Mouse (Mus musculus): ENCODE data around the gene Tcte1. TPM values are rescaled to one million over a fixed set of nuclear protein-coding genes. Genes with fewer than 3 reads are reported as not detected.

Tcte1 gene
- polyA plus RNA-seq, 1 experiment from 2014 or later = 1.4 TPM

DNA sequence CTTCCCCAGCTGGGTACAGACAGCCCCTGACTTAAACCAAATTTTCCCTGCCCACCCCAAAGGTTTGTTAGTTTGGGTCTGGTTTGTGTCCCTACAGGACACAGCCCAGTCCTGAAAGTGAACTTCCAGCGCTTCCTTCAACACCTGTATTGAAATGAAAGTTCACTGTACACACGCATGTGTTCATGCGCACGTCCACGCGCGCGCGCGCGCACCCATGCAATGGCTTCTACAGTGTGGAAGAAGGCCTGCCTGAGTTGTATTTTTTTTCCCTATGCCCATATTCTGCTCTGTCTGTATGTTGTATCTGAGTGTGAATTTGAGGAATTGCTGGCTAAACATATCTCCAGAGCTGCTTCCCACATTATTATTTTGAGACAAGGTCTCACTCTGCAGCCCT lies 41.9 kb downstream of the Tcte1 start:
- no peak for DNase-seq (ENCODE audit: low spot score)
- no peaks in the 10 kb centered on the region for H3K27me3 ChIP-seq (ENCODE audit: low read depth, poor library complexity, severe bottlenecking)
- peak overlapping the region; percentile 77 for H3K4me3 ChIP-seq
- H3K4me1 ChIP-seq = peaks cover 53% of the 10 kb centered on the region
- no peaks in the 10 kb centered on the region for H3K9me3 ChIP-seq (replicated peaks)
- WGBS = 96% methylated on average over 11 of the region's 11 CpGs
- H3K36me3 ChIP-seq = peaks cover 54% of the 10 kb centered on the region
- peak overlapping the region; percentile 93 for H3K27ac ChIP-seq (replicated peaks)

DNA sequence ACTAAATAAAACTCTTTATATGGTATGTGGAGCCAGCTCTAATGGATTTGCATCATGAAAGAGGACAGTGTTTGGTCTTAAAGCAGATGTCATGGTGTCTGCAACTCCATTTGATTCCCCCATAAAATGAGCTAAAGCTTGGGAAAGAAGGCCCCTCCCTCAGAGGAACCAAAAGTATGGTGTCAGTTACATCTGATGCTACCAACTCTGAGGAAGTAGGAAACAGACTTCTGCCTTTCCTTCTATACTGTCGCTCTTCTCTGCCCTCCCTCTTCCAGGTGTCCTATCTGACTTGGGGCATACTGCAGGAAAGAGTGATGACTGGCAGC lies 42.8 kb downstream of the Tcte1 start:
- no peaks in the 10 kb centered on the region for H3K27me3 ChIP-seq (ENCODE audit: low read depth, poor library complexity, severe bottlenecking)
- no peak overlapping the region for H3K4me3 ChIP-seq
- H3K4me1 ChIP-seq = peaks cover 62% of the 10 kb centered on the region
- H3K36me3 ChIP-seq = peaks cover 60% of the 10 kb centered on the region
- WGBS = 75% methylated on average over 1 of the region's 1 CpGs
- no peak for DNase-seq (ENCODE audit: low spot score)
- H3K27ac ChIP-seq (replicated peaks) = no peak overlapping the region
- no peaks in the 10 kb centered on the region for H3K9me3 ChIP-seq (replicated peaks)

DNA sequence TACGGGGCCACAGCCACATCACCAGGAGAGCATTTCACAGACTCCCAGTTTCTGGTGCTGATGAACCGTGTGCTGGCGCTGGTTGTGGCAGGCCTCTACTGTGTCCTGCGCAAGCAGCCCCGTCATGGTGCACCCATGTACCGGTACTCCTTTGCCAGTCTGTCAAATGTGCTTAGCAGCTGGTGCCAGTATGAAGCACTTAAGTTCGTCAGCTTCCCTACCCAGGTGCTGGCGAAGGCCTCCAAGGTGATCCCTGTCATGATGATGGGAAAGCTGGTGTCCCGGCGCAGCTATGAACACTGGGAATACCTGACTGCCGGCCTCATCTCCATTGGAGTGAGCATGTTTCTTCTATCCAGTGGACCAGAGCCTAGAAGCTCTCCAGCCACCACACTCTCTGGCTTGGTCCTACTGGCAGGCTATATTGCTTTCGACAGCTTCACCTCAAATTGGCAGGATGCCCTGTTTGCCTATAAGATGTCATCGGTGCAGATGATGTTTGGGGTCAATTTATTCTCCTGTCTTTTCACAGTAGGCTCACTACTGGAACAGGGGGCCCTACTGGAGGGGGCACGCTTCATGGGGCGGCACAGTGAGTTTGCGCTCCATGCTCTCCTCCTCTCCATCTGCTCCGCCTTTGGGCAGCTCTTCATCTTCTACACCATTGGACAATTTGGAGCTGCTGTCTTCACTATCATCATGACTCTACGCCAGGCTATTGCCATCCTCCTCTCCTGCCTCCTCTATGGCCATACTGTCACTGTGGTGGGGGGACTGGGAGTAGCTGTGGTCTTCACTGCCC lies 43.3 kb downstream of the Tcte1 start:
- H3K36me3 ChIP-seq = peaks cover 65% of the 10 kb centered on the region
- WGBS = 77% methylated on average over 18 of the region's 18 CpGs
- peak; percentile 42 for DNase-seq (ENCODE audit: low spot score)
- peaks cover 68% of the 10 kb centered on the region for H3K4me1 ChIP-seq
- H3K4me3 ChIP-seq = peak overlapping the region; percentile 20; the same call in 1 of the 2 replicates
- no peak overlapping the region for H3K27ac ChIP-seq (replicated peaks)
- no peaks in the 10 kb centered on the region for H3K9me3 ChIP-seq (replicated peaks)
- H3K27me3 ChIP-seq (ENCODE audit: low read depth, poor library complexity, severe bottlenecking) = no peaks in the 10 kb centered on the region

DNA sequence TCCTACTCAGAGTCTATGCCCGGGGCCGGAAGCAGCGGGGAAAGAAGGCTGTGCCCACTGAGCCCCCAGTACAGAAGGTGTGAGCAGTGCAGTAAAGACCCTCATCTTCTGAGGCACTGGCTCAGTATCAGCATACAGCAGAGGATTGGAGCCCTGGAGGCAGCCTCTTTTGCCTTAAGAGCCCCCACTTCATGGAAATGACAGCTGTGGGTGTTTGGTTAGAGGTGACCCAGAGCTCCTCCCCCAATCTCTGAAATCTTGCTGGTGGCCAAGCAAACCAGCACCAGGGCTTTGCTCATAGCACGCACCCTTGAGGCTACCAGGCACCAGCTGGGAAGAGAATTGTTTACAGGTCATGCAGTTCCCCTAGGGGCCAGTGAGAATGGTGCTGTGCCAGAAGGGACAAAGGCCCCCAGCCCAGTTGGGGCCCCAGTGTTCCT lies 43.9 kb downstream of the Tcte1 start:
- H3K27me3 ChIP-seq (ENCODE audit: low read depth, poor library complexity, severe bottlenecking) = no peaks in the 10 kb centered on the region
- peaks cover 72% of the 10 kb centered on the region for H3K4me1 ChIP-seq
- peaks cover 72% of the 10 kb centered on the region for H3K36me3 ChIP-seq
- no peaks in the 10 kb centered on the region for H3K9me3 ChIP-seq (replicated peaks)
- peak overlapping the region; percentile 20; the same call in 1 of the 2 replicates for H3K4me3 ChIP-seq
- 39% methylated on average over 4 of the region's 4 CpGs for WGBS
- peak; percentile 43 for DNase-seq (ENCODE audit: low spot score)
- no peak overlapping the region for H3K27ac ChIP-seq (replicated peaks)

DNA sequence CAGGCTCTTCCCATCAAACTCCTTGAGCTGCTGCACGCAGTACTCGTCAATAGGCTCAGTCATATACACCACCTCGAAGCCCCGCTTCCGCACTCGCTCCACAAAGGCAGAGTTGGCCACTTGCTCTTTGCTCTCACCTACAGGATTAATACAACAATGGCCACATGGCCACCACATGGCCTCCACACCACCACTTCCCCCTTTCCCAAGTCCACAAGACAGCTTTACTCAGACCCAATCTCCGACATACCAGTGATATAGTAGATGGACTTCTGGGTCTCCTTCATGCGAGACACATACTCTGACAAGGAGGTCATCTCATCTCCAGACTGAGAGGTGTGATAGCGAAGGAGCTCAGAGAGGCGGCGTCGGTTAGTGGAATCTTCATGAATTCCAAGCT lies 45.8 kb downstream of the Tcte1 start:
- Histone ChIP-seq H3K36me3 (peaks cover 73% of the 10 kb centered on the region), H3K27ac (replicated peaks) (no peak overlapping the region), H3K4me3 (no peak overlapping the region), H3K4me1 (peaks cover 79% of the 10 kb centered on the region), H3K27me3 (ENCODE audit: low read depth, poor library complexity, severe bottlenecking) (no peaks in the 10 kb centered on the region), H3K9me3 (replicated peaks) (no peaks in the 10 kb centered on the region)
- DNase-seq (ENCODE audit: low spot score) = no peak
- WGBS = 88% methylated on average over 12 of the region's 12 CpGs

DNA sequence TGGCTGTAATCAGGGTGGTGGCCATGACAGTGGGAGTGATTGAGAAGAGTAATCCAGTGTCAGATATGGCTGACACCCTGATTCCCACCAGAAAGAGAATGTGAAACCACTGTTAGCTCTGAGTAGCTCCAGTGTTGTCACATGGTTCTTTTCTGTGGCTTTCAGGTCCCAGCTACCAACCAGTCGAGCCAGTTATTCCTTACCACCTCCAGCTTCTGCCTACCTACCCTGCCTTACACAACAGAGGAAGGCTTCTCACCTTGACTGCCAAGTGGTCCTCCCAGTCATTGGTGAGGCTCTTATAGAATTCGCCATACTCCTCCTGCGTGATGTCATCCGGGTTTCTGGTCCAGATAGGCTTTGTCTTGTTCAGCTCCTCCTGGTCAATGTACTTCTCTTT lies 46.8 kb downstream of the Tcte1 start:
- Histone ChIP-seq H3K4me3 (peak overlapping the region; percentile 92; the same call in 1 of the 2 replicates), H3K27ac (replicated peaks) (no peak overlapping the region), H3K36me3 (peaks cover 73% of the 10 kb centered on the region), H3K27me3 (ENCODE audit: low read depth, poor library complexity, severe bottlenecking) (no peaks in the 10 kb centered on the region), H3K4me1 (peaks cover 79% of the 10 kb centered on the region), H3K9me3 (replicated peaks) (no peaks in the 10 kb centered on the region)
- 86% methylated on average over 4 of the region's 4 CpGs for WGBS
- DNase-seq (ENCODE audit: low spot score) = no peak

DNA sequence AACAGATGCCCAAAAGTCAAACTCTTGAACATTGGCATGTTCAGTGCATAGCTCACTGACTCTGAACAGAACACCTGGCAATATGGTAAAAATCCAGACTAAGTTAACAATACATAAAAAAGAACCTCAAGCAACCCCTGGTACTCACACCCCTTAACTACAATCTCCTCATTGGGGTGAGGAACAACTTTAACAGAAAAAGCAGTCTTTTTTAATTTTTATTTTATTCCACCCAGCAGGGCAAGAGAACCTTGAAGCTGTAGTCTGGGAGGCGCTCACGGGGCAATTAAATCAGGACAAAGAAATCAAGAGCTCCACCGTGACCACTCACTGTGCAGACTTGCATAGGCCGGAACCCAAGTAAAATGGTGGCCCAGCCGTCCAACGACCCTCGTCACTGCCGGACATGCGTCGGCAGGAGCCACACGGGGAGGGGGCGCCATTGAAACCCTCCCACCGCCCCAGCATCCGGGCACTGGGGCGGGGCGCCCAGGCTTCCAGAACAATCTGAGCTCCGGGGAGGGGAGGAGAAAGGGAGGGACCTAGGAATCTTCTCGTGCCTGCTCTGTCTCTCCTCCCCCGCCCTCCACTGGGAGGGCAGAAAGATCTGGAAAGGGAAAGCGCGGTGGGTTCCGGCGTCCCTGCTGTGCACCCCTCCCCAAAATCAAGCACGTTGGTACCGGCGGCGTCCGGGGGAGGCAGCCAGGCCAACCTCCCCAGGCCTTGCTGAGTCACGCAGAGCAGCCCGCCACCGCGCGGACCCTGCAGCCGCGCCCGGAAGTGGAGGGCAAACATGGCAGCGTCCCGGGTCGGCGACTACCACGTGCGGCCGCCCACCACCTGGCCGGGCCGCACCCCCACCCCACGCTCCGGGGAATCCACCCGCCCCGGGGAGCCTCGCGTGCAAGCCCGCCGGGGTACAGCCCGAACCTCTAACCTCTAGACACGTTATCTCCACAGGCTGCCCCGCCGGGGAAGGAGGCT lies 49.2 kb downstream of the Tcte1 start:
- DNase-seq (ENCODE audit: low spot score) = peak; percentile 87
- Histone ChIP-seq H3K27ac (replicated peaks) (peak overlapping the region; percentile 98), H3K4me1 (peaks cover 59% of the 10 kb centered on the region), H3K27me3 (ENCODE audit: low read depth, poor library complexity, severe bottlenecking) (no peaks in the 10 kb centered on the region), H3K4me3 (peak overlapping the region; percentile 92), H3K9me3 (replicated peaks) (no peaks in the 10 kb centered on the region), H3K36me3 (peaks cover 50% of the 10 kb centered on the region)
- WGBS = under 1% methylated on average over 57 of the region's 57 CpGs

DNA sequence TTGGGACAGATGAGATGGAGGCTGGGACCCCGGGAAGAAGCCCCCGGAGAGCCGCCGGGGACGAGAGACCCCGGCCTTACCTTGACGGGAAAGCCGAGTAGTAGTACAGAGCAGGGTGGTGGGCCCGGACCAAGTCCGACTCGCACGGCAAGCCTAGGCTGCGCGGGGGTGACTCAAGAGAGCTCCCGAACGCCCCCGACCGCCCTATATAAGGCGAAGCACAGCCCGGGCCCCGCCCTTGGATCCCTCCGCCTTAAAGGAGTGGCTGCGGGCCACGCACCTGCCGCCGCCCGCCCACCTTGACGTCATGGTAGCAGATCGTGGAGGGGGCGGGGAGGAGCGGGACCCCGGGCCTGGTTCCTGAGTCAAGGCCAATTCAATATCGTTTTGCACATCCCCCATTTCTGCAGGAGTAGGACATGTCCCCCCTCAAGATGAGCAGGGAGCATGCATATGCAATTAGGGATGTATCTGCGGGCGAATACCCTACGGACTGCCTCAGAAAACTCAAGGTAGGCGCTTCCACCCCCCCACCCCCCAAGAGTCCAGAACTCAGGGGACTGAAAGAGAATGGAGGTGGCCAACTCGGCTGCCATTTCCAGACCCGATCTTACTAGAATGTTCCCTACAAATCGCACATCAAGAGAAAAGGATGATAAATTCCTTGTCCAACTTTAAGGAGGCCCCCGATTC lies 50.0 kb downstream of the Tcte1 start, which contains the start of gene Hsp90ab1:
Gene Hsp90ab1, minus strand, starts transcription at position 185 of the 693 bp plus-strand sequence.
- WGBS = 0% methylated on average over 41 of the region's 41 CpGs
- H3K27me3 ChIP-seq (ENCODE audit: low read depth, poor library complexity, severe bottlenecking) = no peaks in the 10 kb centered on the region
- peak within 1 kb of the TSS; percentile 92 for H3K4me3 ChIP-seq
- H3K27ac ChIP-seq (replicated peaks) = peak within 1 kb of the TSS; percentile 98
- peaks cover 53% of the 10 kb centered on the region for H3K4me1 ChIP-seq
- H3K9me3 ChIP-seq (replicated peaks) = no peaks in the 10 kb centered on the region
- peak; percentile 99 for DNase-seq (ENCODE audit: low spot score)
- peaks cover 41% of the 10 kb centered on the region for H3K36me3 ChIP-seq

DNA sequence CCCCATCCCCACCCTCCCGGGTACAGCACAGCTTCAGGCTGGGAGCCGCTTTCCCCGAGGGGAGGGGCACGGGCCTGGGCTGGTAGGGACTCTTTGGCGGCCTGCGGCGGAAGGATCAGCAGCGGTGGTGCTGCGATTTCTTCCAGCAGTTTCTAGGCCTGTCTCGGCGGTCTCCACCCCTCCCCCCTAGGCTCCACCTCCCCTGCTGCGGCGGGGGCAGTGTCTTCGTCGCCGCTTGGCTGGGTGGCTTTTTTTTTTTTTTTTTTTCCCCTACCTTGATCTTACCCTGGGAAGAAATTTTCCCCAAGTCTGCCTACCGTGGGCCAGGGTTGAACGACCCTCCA lies 50.5 kb downstream of the Tcte1 start:
- WGBS = 0% methylated on average over 17 of the region's 18 CpGs
- H3K4me1 ChIP-seq = peaks cover 51% of the 10 kb centered on the region

DNA sequence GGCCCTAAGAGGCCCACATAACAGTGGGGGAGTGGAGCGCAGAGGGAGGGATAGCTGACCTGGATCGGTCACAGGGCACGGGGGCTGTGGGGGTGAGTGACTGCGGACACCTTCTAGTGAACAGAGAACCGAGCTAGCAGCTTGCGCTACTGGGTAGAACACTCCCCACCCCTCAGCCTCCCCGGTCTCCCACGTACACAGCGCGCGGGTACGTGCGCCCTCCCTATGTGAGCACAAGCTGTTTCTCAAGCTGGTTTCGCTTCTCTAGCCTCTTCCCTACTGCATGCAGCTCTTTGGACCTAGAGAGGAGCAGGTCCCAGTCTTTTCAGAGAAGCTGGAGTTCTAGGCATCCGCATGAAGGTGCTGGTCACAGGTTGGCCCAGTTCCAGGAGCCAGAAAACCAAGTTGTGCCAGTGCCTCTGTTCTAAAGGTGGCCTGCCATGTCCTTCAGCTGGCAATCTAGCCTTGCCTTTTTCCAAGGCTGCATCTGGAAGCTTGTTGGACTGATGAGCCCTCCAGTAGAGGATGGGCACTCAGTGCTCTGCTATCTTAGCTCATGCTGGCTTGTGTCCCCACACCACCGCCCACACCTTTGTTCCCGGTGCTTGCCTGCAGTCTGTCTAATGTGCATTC lies 51.0 kb downstream of the Tcte1 start:
- no peaks in the 10 kb centered on the region for H3K27me3 ChIP-seq (ENCODE audit: low read depth, poor library complexity, severe bottlenecking)
- peak overlapping the region; percentile 98 for H3K27ac ChIP-seq (replicated peaks)
- no peaks in the 10 kb centered on the region for H3K9me3 ChIP-seq (replicated peaks)
- H3K4me3 ChIP-seq = peak overlapping the region; percentile 92
- H3K4me1 ChIP-seq = peaks cover 47% of the 10 kb centered on the region
- WGBS = 3% methylated on average over 17 of the region's 17 CpGs
- H3K36me3 ChIP-seq = peaks cover 31% of the 10 kb centered on the region
- DNase-seq (ENCODE audit: low spot score) = peak; percentile 69

More for the DNA sequence above, 50.5 kb downstream of the Tcte1 start:
- Histone ChIP-seq H3K9me3 (replicated peaks) (no peaks in the 10 kb centered on the region), H3K27me3 (ENCODE audit: low read depth, poor library complexity, severe bottlenecking) (no peaks in the 10 kb centered on the region), H3K27ac (replicated peaks) (peak overlapping the region; percentile 98), H3K4me3 (peak overlapping the region; percentile 92), H3K36me3 (peaks cover 36% of the 10 kb centered on the region)
- peak; percentile 95 for DNase-seq (ENCODE audit: low spot score)

DNA sequence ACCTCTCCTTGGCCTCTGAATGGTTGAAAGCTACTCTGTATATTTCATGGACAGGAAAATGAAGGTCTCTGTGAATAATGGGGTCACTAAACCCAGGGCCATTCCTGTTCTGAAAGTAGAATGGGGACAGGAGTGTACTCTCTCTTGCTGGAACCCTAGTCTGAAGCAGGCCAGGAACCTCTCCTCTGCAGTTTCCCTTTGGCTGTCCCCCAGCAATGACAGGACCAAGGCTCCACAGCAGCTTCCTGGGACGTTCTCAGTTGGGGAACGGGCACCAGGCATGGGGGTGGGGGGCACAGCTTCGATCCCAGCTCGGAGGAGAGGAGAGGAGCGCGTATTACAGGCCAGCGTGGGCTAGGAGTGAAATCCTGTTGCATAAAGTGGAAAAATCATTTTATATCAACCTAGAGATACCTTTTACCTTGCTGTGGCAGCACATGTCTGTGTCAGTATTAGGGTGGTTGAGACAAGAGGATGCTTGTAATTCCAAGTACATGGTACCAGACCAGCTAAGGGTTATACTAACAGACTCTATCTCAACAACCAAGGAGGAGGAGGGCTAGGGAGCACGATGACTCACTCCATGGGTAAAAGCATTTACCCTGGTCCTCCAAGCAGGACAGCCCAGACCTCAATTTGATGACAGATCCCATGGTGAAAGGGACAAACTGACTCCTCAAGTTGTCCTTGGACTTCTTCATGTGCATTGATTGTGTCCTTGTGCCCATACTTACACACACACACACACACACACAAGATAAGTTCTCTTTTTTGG lies 52.1 kb downstream of the Tcte1 start:
- no peaks in the 10 kb centered on the region for H3K27me3 ChIP-seq (ENCODE audit: low read depth, poor library complexity, severe bottlenecking)
- no peak for DNase-seq (ENCODE audit: low spot score)
- peak overlapping the region; percentile 98 for H3K27ac ChIP-seq (replicated peaks)
- H3K4me3 ChIP-seq = peak overlapping the region; percentile 92; the same call in 1 of the 2 replicates
- no peaks in the 10 kb centered on the region for H3K9me3 ChIP-seq (replicated peaks)
- 87% methylated on average over 8 of the region's 8 CpGs for WGBS
- peaks cover 20% of the 10 kb centered on the region for H3K36me3 ChIP-seq
- H3K4me1 ChIP-seq = peaks cover 39% of the 10 kb centered on the region
